Mouse (Mus musculus) left cerebral cortex, adult 8-10 months (tissue): Measurements from ENCODE around the gene Hormad1. TPM values are rescaled to one million over a fixed set of nuclear protein-coding genes. Genes with fewer than 3 reads are reported as not detected.

Experiments used
- DNase-seq, 2 experiments: peaks; one replicate each; pipeline ENCODE4 v3.0.0; 2022; ENCODE audit warnings: low spot score in 2 of 2
- total RNA-seq, 4 experiments: library from RNA; stranded (reverse); gene quantifications; 2 replicates each; pipeline ENCODE4 v1.2.4; 2022

Gene Hormad1
- total RNA-seq, 4 experiments from 2014 or later: not detected

DNA sequence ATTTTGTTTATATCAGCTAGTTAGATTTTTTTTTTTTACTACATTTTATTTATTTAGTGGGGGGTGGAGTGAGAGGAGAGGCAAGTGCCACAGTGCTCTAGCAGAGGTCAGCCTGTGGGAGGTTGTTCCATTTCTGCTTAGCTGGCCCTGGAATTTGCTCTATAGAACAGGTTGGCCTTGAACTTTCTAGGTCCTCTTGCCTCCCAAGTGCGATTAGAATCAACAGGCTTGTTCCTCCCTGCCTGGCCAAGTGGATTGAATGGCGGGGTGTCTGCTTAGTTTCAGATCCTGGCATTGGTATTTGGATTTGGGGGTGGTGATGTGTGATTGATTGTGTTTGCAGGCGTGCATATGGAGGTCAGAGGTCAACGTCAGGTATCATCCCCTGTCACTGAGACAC, 76.6 kb downstream of the Hormad1 start:
- DNase-seq: no peak

Other genes starting within 250 kb of the Hormad1 start
- 10 to 100 TPM; 51.9 to 63.7 (median 56.1) TPM for gene Cers2, start 244.9 kb upstream of the Hormad1 start, total RNA-seq
- gene Setdb1, start 202.5 kb upstream of the Hormad1 start, total RNA-seq: 10 to 100 TPM; 31.6 to 36.9 (median 34.8) TPM
- gene 4930558C23Rik, start 156.8 kb upstream of the Hormad1 start, total RNA-seq: not detected
- 10 to 100 TPM; 30.4 to 37.0 (median 34.0) TPM for gene Arnt, start 125.3 kb upstream of the Hormad1 start, total RNA-seq
- 1 to 10 TPM; 4.4 to 5.2 (median 5.0) TPM for gene Ctsk, start 60.4 kb upstream of the Hormad1 start, total RNA-seq
- gene Ctss, start 32.9 kb upstream of the Hormad1 start, total RNA-seq: 100 to 1,000 TPM in 2 of 4 experiments, 10 to 100 TPM in 2; 59.3 to 341 (median 163) TPM
- 10 to 100 TPM; 18.5 to 24.5 (median 21.0) TPM for gene Golph3l, start 29.3 kb downstream of the Hormad1 start, total RNA-seq
- gene Ensa, start 65.3 kb downstream of the Hormad1 start, total RNA-seq: 100 to 1,000 TPM; 322 to 333 (median 327) TPM
- gene Mcl1, start 99.1 kb downstream of the Hormad1 start, total RNA-seq: 10 to 100 TPM; 47.2 to 59.6 (median 54.3) TPM
- gene Adamtsl4, start 128.2 kb downstream of the Hormad1 start, total RNA-seq: 10 to 100 TPM in 3 of 4 experiments, 1 to 10 TPM in 1; 9.4 to 12.9 (median 11.4) TPM
- gene Ecm1, start 179.9 kb downstream of the Hormad1 start, total RNA-seq: 10 to 100 TPM; 10.2 to 13.3 (median 11.7) TPM
- gene Tars2, start 200.5 kb downstream of the Hormad1 start, total RNA-seq: 10 to 100 TPM; 36.2 to 40.6 (median 37.4) TPM